Mouse (Mus musculus): ENCODE measurements at regions not wholly inside any gene's neighbourhood (a gene's known extent, or its start where the extent isn't known, plus 50 kb on each side); places are given as distances from the start of the nearest gene placed in this dataset.

GRCm38 (mm10) chr10:65845096-65845624 lies 1250.8 kb upstream of the Jmjd1c start:
- DNase-seq (ENCODE audit: low spot score), result no peak

- no peak for DNase-seq (ENCODE audit: low spot score)
Observed at GRCm38 (mm10) chr10:65846136-65846535, 1249.8 kb upstream of the Jmjd1c start.

- no peak for DNase-seq (ENCODE audit: low spot score)
Observed at GRCm38 (mm10) chr10:65847622-65848021, 1248.3 kb upstream of the Jmjd1c start.

GRCm38 (mm10) chr10:65889881-65890280 lies 1206.0 kb upstream of the Jmjd1c start:
- DNase-seq (ENCODE audit: low spot score), result no peak

DNA sequence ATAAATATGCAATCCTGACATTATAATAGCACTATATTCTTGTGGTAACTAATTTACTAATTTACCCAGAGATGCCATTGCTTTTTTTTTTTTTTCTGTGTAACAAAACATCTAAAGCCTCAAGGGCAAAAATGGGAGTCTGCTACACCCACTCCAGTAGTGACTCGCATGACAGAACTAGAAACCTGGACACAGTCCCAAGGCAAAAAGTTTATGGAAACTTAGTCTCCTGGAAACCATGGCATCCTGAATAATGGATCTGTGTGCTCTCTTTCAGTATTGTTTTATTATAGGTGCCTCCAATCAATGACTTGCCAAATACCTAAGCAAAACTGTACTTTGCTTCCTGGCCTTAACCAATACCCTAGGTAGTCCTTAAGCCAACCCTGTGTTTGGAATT lies 1188.4 kb upstream of the Jmjd1c start:
- no peak for DNase-seq (ENCODE audit: low spot score)

- DNase-seq (ENCODE audit: low spot score), result no peak
Observed at GRCm38 (mm10) chr10:65912518-65912917, 1183.4 kb upstream of the Jmjd1c start.

DNA sequence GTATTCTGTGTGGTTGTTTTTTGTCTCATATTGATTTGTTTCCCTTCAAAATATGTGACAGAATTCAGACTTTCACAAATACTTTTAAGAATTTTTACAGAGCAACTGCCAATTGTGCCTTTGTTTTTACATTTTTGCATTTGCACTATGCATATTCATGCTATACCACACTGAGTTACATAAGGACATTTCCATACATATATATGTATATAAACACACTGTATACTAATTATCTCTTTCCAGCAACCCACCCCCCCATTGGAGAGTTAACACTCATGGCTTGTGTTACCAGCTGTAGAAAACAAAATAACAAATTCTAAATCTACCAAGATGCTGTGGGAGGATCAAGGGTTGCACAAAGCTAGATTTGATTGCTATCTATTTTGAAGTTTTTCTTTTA lies 1163.8 kb upstream of the Jmjd1c start:
- no peak for DNase-seq (ENCODE audit: low spot score)

GRCm38 (mm10) chr10:65948587-65948986 lies 1147.3 kb upstream of the Jmjd1c start:
- DNase-seq (ENCODE audit: low spot score), result peak; percentile 2

GRCm38 (mm10) chr10:65962441-65962840 lies 1133.5 kb upstream of the Jmjd1c start:
- no peak for DNase-seq (ENCODE audit: low spot score)

DNA sequence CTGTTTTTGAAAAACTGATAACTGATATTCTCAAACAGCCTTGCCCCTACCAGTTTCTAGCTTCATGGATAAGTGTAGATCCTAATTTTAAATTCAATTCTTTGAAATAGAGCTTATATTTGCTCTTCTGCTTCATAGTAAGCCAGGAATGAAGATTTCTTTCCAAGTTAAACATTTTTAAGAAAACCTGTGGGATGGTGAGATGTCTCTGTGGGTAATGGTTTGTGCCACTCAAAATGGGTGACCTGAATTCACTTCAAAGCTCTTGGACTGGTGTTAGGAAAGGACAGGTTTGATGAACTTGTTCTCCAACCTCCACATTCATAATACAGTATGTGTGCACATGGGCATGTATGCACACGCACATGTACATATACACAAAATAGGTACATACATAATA lies 1126.2 kb upstream of the Jmjd1c start:
- no peak for DNase-seq (ENCODE audit: low spot score)

Data from layer of hippocampus, adult 11-12 months (tissue).